Mouse (Mus musculus) testis, adult 2 months (tissue): ENCODE measurements at regions not wholly inside any gene's neighbourhood (a gene's known extent, or its start where the extent isn't known, plus 50 kb on each side); places are given as distances from the start of the nearest gene placed in this dataset.

Experiments used
- CTCF ChIP-seq: fragments of 200-500 bp; IDR thresholded peaks from 2 replicates; pipeline ENCODE4 v1.5.1; 2012; ENCODE audit warnings: low read depth, mild to moderate bottlenecking, inconsistent platforms, low read length, moderate library complexity; ENCODE audit not compliant: control insufficient read depth, insufficient read depth, insufficient replicate concordance
- POLR2A ChIP-seq: fragments of 200-500 bp; IDR thresholded peaks from 2 replicates; pipeline ENCODE4 v1.6.1; 2012; ENCODE audit warnings: low read depth, mild to moderate bottlenecking, inconsistent platforms, low read length, moderate library complexity; ENCODE audit not compliant: control insufficient read depth

GRCm38 (mm10) chr9:61261263-61261662, 110.9 kb upstream of the Tle3 start:
- TF ChIP-seq CTCF, result no peak
- TF ChIP-seq POLR2A, result no peak
